Mouse (Mus musculus) lung, embryonic 16.5 days (tissue): ENCODE measurements at regions not wholly inside any gene's neighbourhood (a gene's known extent, or its start where the extent isn't known, plus 50 kb on each side); places are given as distances from the start of the nearest gene placed in this dataset.
A peak's percentile ranks its signal among the peaks of the same experiment; 100 is the strongest.
"Not testable (repeated sequence)": the region's sequence is repeated elsewhere in the genome, so short reads cannot be mapped to it uniquely, and the experiment has no call there.

Source experiments
- ATAC-seq: fragments of 200-750 bp; cut with Nextera tagmentation; 2 replicates; pipeline ENCODE4 v1.8.0; 2017; ENCODE audit warnings: low read depth, mild to moderate bottlenecking, moderate library complexity
- H3K27ac ChIP-seq: fragments of 300-500 bp; sonication (generic); 2 replicates; pipeline ENCODE4 v1.5.1; 2014; ENCODE audit warnings: mild to moderate bottlenecking, control low read depth, low read length
- H3K27me3 ChIP-seq: fragments of 300-500 bp; sonication (generic); 2 replicates; pipeline ENCODE4 v1.6.1; 2014; ENCODE audit warnings: low read depth, low read length, mixed read lengths; ENCODE audit not compliant: control insufficient read depth, insufficient read depth
- H3K36me3 ChIP-seq: fragments of 300-500 bp; sonication (generic); 2 replicates; pipeline ENCODE4 v1.6.1; 2014; ENCODE audit warnings: low read length; ENCODE audit not compliant: control insufficient read depth, insufficient read depth
- H3K4me1 ChIP-seq: fragments of 300-500 bp; sonication (generic); replicated peaks from 2 replicates; pipeline ENCODE4 v1.6.1; 2014; ENCODE audit warnings: low read length, mixed read lengths; ENCODE audit not compliant: control insufficient read depth, insufficient read depth
- H3K4me2 ChIP-seq: fragments of 300-500 bp; sonication (generic); 2 replicates; pipeline ENCODE4 v1.6.1; 2014; ENCODE audit warnings: low read depth, low read length, control low read depth
- H3K4me3 ChIP-seq: fragments of 300-500 bp; sonication (generic); 2 replicates; pipeline ENCODE4 v1.5.1; 2014; ENCODE audit warnings: mild to moderate bottlenecking, low read length, control low read depth
- H3K9ac ChIP-seq: fragments of 300-500 bp; sonication (generic); 2 replicates; pipeline ENCODE4 v1.6.1; 2014; ENCODE audit warnings: low read length, control low read depth
- H3K9me3 ChIP-seq: fragments of 300-500 bp; sonication (generic); 2 replicates; pipeline ENCODE4 v1.6.1; 2016; ENCODE audit warnings: low read length; ENCODE audit not compliant: control insufficient read depth
- WGBS: fragments of 180-500 bp; shearing (Covaris S2); extraction: QIAGEN DNeasy Blood & Tissue Kit; methylation state at CpG from one replicate; pipeline ENCODE4 v1.1.7; 2014; 5-methylcytosine and 5-hydroxymethylcytosine counted together

GRCm38 (mm10) chr17:13574682-13575444, 185.5 kb upstream of the Afdn start:
- Histone ChIP-seq H3K36me3 (no peaks in the 10 kb centered on the region), H3K27me3 (no peaks in the 10 kb centered on the region), H3K9me3 (no peaks in the 10 kb centered on the region), H3K4me1 (0 out of 2 replicates have a peak, but pooled peaks cover 2% of the 10 kb centered on the region), H3K4me3 (no peak overlapping the region), H3K9ac (no peak overlapping the region), H3K4me2 (no peak overlapping the region), H3K27ac (no peak overlapping the region)
- ATAC-seq, result no peak
- 72% methylated on average over 13 of the region's 13 CpGs for WGBS

- no peak for ATAC-seq
- Histone ChIP-seq H3K9ac (no peak overlapping the region), H3K4me3 (no peak overlapping the region), H3K4me1 (no peaks in the 10 kb centered on the region), H3K9me3 (no peaks in the 10 kb centered on the region), H3K4me2 (no peak overlapping the region), H3K27me3 (no peaks in the 10 kb centered on the region), H3K27ac (no peak overlapping the region), H3K36me3 (no peaks in the 10 kb centered on the region)
- WGBS, result 29% methylated on average over 3 of the region's 3 CpGs
Measured at GRCm38 (mm10) chr17:13577798-13578197, 182.5 kb upstream of the Afdn start.

- Histone ChIP-seq H3K36me3 (no peaks in the 10 kb centered on the region), H3K9ac (no peak overlapping the region), H3K4me1 (0 out of 2 replicates have a peak, but pooled peaks cover 2% of the 10 kb centered on the region), H3K27me3 (no peaks in the 10 kb centered on the region), H3K4me3 (no peak overlapping the region), H3K9me3 (no peaks in the 10 kb centered on the region), H3K27ac (no peak overlapping the region), H3K4me2 (no peak overlapping the region)
- ATAC-seq, result no peak
- 73% methylated on average over 5 of the region's 5 CpGs for WGBS
Measured at GRCm38 (mm10) chr17:13581214-13581920, 179.0 kb upstream of the Afdn start.

GRCm38 (mm10) chr17:13581995-13582588, 178.2 kb upstream of the Afdn start:
- Histone ChIP-seq H3K4me3 (no peak overlapping the region), H3K9me3 (no peaks in the 10 kb centered on the region), H3K27ac (no peak overlapping the region), H3K36me3 (no peaks in the 10 kb centered on the region), H3K4me1 (0 out of 2 replicates have a peak, but pooled peaks cover 2% of the 10 kb centered on the region), H3K4me2 (no peak overlapping the region), H3K9ac (no peak overlapping the region), H3K27me3 (no peaks in the 10 kb centered on the region)
- no peak for ATAC-seq
- WGBS, result 72% methylated on average over 6 of the region's 6 CpGs

- H3K4me1 ChIP-seq, result 0 out of 2 replicates have a peak, but pooled peaks cover 2% of the 10 kb centered on the region
- H3K4me3 ChIP-seq, result no peak overlapping the region
- H3K27ac ChIP-seq, result no peak overlapping the region
- no peaks in the 10 kb centered on the region for H3K9me3 ChIP-seq
- WGBS, result 67% methylated on average over 9 of the region's 9 CpGs
- ATAC-seq, result no peak
- H3K36me3 ChIP-seq, result no peaks in the 10 kb centered on the region
- no peak overlapping the region for H3K9ac ChIP-seq
- H3K27me3 ChIP-seq, result no peaks in the 10 kb centered on the region
- no peak overlapping the region for H3K4me2 ChIP-seq
Measured at GRCm38 (mm10) chr17:13583475-13584233, 176.7 kb upstream of the Afdn start.

GRCm38 (mm10) chr17:13584394-13584793, 175.9 kb upstream of the Afdn start:
- Histone ChIP-seq H3K4me1 (0 out of 2 replicates have a peak, but pooled peaks cover 2% of the 10 kb centered on the region), H3K36me3 (no peaks in the 10 kb centered on the region), H3K27ac (no peak overlapping the region), H3K4me2 (no peak overlapping the region), H3K4me3 (no peak overlapping the region), H3K9ac (no peak overlapping the region), H3K9me3 (no peaks in the 10 kb centered on the region), H3K27me3 (no peaks in the 10 kb centered on the region)
- ATAC-seq, result peak; percentile 65
- 53% methylated on average over 4 of the region's 4 CpGs for WGBS

- not testable (repeated sequence) for ATAC-seq, H3K4me2 ChIP-seq, H3K27ac ChIP-seq, H3K4me3 ChIP-seq, H3K36me3 ChIP-seq, H3K27me3 ChIP-seq, H3K4me1 ChIP-seq, H3K9ac ChIP-seq, H3K9me3 ChIP-seq
- 71% methylated on average over 1 of the region's 1 CpGs for WGBS
Measured at GRCm38 (mm10) chr17:13590240-13590837, 170.0 kb upstream of the Afdn start.
